ENCODE assay signal across 8 mouse cellular contexts in the genomic region with DNA sequence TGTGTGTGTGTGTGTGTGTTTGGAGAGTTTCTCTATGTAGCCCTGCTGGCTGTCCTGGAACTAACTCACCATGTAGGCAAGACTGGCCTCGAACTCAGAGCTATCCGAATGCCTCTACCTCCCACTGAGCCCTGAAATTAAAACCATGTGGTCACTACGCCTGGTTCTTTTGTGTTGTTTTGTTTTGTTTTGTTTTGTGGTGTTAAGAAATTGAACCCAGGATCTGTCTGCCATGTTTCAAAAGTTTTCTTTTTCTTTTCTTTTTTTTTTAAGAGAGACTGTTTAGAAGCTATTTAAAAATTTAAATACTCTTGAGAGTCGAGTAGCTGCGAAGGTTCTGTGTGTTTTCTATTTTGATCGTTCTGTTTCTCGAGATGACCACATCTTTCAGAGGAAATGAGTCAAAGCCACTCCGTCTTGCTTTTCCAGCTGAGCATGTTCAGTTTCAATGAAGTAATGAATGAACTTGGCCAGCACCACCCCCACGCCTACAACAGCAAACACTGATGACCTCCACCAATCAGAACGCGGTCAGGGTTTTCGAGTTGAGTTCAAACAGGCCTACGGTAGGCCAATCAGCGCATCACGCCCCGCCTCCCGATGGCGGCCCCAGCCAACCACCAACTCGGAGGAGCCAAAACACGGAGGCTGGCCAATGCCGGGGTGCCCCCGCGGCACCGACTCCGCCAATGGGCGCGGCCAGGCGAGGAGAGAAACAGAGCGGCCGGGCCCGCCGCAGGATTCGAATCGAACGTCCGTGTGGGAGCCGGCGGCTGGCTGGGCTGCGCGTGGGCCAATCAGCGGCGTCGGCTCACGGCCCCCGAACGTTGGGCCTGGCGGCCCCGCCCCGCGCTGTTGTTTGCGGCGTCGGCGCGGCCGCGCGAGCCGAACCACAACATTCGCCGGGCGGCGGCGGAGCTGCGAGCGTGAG. TPM values are rescaled to one million over a fixed set of nuclear protein-coding genes. Genes with fewer than 3 reads are reported as not detected.
DNase-seq lines count a peak whose midpoint lies in the region; ATAC-seq and TF ChIP-seq lines count a peak whose summit lies in the region.

Gene Ubald2, plus strand, starts transcription at position 739 of the 931 bp plus-strand sequence.

- H3K4me1 ChIP-seq in hindbrain, postnatal 0 days (ENCODE audit: insufficient read depth, low read length) = peaks cover 17% of the 10 kb centered on the region; the same call in 1 of the 2 replicates

- peak within 1 kb of the TSS; percentile 70 for H3K4me3 ChIP-seq in gastrocnemius, adult 2 months
- H3K4me3 ChIP-seq in hindbrain, postnatal 0 days (ENCODE audit: low read length) = peak within 1 kb of the TSS; percentile 76
- H3K4me3 ChIP-seq in left cerebral cortex, adult 2 months = peak within 1 kb of the TSS; percentile 67

- ATAC-seq in common myeloid progenitor, adult 5-6 weeks (replicated peaks; ENCODE audit: low read depth, poor library complexity, severe bottlenecking) = peak; percentile 85
- ATAC-seq in hindbrain, postnatal 0 days = peak; percentile 98
- peak; percentile 87 for ATAC-seq in megakaryocyte, adult 5-6 weeks (ENCODE audit: poor library complexity, severe bottlenecking)

- H3K4me2 ChIP-seq in hindbrain, postnatal 0 days (ENCODE audit: low read depth, low read length) = peak within 1 kb of the TSS; percentile 65

- H3K27me3 ChIP-seq in hindbrain, postnatal 0 days (ENCODE audit: insufficient read depth, low read length) = no peaks in the 10 kb centered on the region

- peak within 1 kb of the TSS; percentile 95 for H3K27ac ChIP-seq in gastrocnemius, adult 2 months
- H3K27ac ChIP-seq in hindbrain, postnatal 0 days = peak within 1 kb of the TSS; percentile 91
- H3K27ac ChIP-seq in left cerebral cortex, adult 2 months = peak within 1 kb of the TSS; percentile 91

- WGBS in hindbrain, postnatal 0 days = 2% methylated on average over 66 of the region's 66 CpGs

- peak within 1 kb of the TSS; percentile 78 for H3K9ac ChIP-seq in hindbrain, postnatal 0 days (replicated peaks; ENCODE audit: low read length)

- 0 out of 2 replicates have a peak, but pooled peaks cover 4% of the 10 kb centered on the region for H3K36me3 ChIP-seq in hindbrain, postnatal 0 days (ENCODE audit: insufficient read depth, low read length)

- no peak for TF ChIP-seq CTCF in gastrocnemius, adult 2 months (IDR thresholded peaks at IDR 0.05)
- TF ChIP-seq CTCF in hindbrain, postnatal 0 days (IDR thresholded peaks at IDR 0.05; ENCODE audit: low read depth) = no peak
- no peak for TF ChIP-seq CTCF in left cerebral cortex, adult 2 months (IDR thresholded peaks at IDR 0.05)

- DNase-seq in ZHBTc4 (ENCODE audit: low read depth, low spot score) = peak; percentile 100
- peak; percentile 100 for DNase-seq in gastrocnemius, adult 2 months
- peak; percentile 100 for DNase-seq in hindbrain, postnatal 0 days (ENCODE audit: low spot score)
- DNase-seq in left cerebral cortex, adult 2 months (ENCODE audit: extremely low spot score in 1 of 2, low spot score in 2 of 2) = peak; percentile 97 to 99
- peak; percentile 98 to 99 for DNase-seq in right cerebral cortex, adult 2 months (ENCODE audit: low spot score in 2 of 2)
- peak; percentile 99 for DNase-seq in urinary bladder, postnatal 14 days (ENCODE audit: low spot score)

- H3K9me3 ChIP-seq in hindbrain, postnatal 0 days (ENCODE audit: low read length) = no peaks in the 10 kb centered on the region

- intact Hi-C loops in gastrocnemius, adult 2 months (cut with DNase I) = loop anchor here (5.0 kb wide), 1 partner anchor 36 kb away; no protein-coding TSS in a partner anchor
- intact Hi-C loops in left cerebral cortex, adult 2 months (cut with DNase I) = no loop called here

RNA-seq across cellular contexts. Expression of gene Ubald2, which starts in this region (rescaled TPM):
- 60.7 and 82.5 TPM in 2 replicates for total RNA-seq in common myeloid progenitor, adult 5-6 weeks (2017)
- 10 to 100 TPM; 38.7 to 50.9 TPM for total RNA-seq in gastrocnemius, adult 2 months (2021)
- 67.9 and 102 TPM in 2 replicates for total RNA-seq in hindbrain, postnatal 0 days (2014; rRNA removed)
- polyA plus RNA-seq in hindbrain, postnatal 0 days (2015; fragmentation: Nextera tagmentation; extraction: Ambion mirVana) = 39.3 and 41.7 TPM in 2 replicates
- 10 to 100 TPM; 27.2 to 28.0 TPM for total RNA-seq in left cerebral cortex, adult 2 months (2021)
- total RNA-seq in megakaryocyte, adult 5-6 weeks (2015) = 94.1 and 112 TPM in 2 replicates
- 58.4 and 64.0 TPM in 2 replicates for total RNA-seq in megakaryocyte, adult 5-6 weeks (2017)

Comparison
In these comparisons a context has a peak if more than half of its experiments do, and no peak if none do; other contexts are left out.
1. Peak in every context shown above with its lines: DNase-seq, ATAC-seq, H3K4me3 ChIP-seq and H3K27ac ChIP-seq.